Mouse (Mus musculus) frontal cortex, postnatal 14 days (tissue): ENCODE results near the gene Rassf1.

ENCODE experiments used
- DNase-seq, 2 experiments: peaks; one replicate each; pipeline ENCODE4 v3.0.0; 2022; ENCODE audit warnings: low spot score in 2 of 2

The Rassf1 gene

GRCm38 (mm10) chr9:107551117-107551889 lies at the start of gene Rassf1:
TSS of gene Rassf1 (plus strand) at chr9:107551555.
- DNase-seq = no peak

GRCm38 (mm10) chr9:107502131-107502846 lies 49.1 kb upstream of the Rassf1 start:
- DNase-seq = no peak

GRCm38 (mm10) chr9:107504662-107505537 lies 46.5 kb upstream of the Rassf1 start:
- DNase-seq = no peak

DNA sequence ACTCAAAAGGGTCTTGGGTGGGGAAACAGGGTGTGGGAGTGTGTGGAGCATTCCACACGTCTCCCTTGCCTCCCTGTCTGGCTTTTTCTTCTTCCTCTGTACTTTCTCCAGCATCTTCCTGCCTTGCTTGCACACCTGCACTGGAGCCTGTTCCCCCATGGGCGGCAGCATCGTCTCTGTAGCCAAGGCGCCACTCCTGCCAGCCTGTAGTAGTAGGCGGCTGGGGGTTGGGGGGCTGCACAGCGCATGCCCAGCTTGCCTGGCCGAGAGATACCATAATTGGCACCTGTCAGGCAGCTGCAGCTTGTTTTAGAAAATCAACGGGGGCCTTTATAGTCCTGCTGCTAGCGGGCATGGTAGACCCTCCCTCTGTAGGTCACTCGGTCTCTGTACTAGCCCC lies 43.1 kb upstream of the Rassf1 start:
- DNase-seq = peak; percentile 46 to 67

DNA sequence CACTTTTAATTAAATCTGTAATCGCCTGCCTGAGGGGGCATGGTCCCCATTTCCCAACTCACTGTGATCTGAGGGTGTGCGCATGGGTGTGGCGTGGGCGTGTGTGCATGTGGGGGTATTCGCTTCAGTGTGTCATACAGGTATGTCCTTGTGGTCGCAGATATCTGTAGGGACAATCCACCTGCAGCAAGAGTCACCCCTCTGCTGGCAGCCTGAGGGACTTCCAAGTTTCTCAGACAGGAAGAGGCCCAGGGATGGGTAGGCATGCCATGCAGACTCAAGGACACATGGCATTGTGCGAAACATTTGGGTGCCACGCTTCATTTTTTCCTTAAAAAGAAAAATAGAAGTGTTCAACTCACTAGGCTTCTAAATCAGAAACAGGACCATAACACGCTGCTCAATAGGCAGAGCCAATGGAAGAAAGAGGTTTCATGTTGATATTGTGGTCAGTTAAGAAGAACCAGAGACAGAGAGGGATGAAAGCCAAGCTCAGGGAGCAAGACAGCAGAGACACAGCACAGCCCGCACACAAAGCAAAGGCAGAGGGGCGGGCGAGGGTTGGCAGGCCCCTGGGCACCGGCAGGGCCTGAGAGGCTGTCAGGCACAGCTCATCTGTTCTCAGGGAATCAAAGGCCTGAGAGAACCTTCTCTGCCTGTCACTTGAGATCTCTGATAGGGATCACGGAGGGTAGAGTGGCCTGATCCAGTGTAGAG lies 40.8 kb upstream of the Rassf1 start:
- DNase-seq = no peak

DNA sequence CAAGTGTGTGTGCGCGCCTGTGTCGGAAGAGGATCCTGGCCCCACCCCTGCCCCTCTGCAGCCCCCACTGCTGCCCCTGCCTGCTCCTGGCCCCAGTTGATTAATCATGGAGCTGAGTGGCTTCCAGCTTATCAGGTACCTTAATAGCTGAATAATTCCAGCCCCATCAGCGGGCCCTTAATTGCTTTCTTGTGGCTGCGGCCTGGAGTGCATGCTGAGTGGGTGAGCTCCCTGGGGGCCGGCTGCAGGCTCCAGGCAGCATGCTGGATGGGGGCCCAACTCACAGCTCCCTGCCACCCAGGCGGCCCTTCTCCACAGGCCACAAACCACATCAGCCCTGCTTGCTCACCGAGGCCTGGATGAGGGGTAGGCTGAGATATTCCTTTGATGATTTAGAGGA lies 39.9 kb upstream of the Rassf1 start:
- DNase-seq = no peak

DNA sequence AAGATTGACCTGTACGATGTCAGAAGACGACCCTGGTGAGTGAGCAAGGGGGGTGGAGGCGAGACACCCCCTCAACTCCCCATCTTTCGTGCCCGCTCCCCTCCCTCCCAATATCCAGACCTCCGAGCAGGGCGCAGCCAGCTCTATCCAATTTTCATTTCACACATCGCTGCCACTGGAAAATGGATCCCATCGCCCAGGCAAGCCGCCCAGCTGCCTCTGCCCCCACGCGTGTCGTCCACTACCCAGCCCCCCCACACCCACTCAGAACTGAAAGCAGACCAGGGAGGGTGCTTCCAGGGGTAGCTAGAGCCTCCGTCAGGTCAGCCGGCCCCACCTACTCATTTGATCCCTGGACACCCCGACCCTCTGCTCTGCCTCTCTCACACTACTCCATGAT lies 39.0 kb upstream of the Rassf1 start:
- no peak for DNase-seq

- peak; percentile 75 to 91 for DNase-seq
Measured at GRCm38 (mm10) chr9:107514303-107514955, 36.9 kb upstream of the Rassf1 start.

DNA sequence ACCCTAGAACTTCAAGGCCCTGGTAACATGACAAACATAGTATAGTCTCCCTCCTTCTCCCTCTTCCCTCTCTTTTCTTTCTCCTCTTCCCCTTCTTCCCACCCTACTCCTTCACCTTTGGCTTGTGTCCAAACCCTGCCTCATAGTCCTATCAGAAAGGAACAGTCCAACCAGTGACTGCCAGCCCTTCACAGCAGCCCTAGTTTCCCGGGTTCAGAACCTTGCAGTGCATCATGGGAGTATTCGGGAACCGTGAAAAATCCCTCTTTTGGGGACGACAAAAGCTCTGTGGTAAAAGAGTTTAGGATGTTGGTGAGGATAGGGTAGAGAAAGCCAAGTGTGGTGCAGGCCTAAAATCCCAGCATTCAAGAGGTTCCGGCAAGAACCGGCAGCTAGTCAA lies 31.0 kb upstream of the Rassf1 start:
- DNase-seq = no peak

GRCm38 (mm10) chr9:107521190-107521589 lies 30.2 kb upstream of the Rassf1 start:
- DNase-seq = no peak

- no peak for DNase-seq
Measured at GRCm38 (mm10) chr9:107521711-107522399, 29.5 kb upstream of the Rassf1 start.

DNA sequence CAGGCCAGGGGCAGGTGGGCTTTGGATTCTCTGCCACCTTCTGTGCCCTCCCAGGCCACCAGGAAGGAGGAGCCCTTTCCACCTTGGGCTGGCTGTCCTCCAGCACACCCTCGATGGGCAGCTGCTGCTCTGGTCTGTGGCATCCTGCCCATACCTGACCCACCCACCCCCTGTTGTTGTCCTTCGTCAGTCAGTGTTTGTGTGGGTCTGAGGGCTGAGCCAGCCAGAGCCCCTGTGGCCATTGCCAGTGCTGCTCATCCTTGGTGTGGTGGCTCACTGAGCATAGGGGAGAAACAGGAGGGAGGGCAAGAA lies 29.0 kb upstream of the Rassf1 start:
- no peak for DNase-seq

DNA sequence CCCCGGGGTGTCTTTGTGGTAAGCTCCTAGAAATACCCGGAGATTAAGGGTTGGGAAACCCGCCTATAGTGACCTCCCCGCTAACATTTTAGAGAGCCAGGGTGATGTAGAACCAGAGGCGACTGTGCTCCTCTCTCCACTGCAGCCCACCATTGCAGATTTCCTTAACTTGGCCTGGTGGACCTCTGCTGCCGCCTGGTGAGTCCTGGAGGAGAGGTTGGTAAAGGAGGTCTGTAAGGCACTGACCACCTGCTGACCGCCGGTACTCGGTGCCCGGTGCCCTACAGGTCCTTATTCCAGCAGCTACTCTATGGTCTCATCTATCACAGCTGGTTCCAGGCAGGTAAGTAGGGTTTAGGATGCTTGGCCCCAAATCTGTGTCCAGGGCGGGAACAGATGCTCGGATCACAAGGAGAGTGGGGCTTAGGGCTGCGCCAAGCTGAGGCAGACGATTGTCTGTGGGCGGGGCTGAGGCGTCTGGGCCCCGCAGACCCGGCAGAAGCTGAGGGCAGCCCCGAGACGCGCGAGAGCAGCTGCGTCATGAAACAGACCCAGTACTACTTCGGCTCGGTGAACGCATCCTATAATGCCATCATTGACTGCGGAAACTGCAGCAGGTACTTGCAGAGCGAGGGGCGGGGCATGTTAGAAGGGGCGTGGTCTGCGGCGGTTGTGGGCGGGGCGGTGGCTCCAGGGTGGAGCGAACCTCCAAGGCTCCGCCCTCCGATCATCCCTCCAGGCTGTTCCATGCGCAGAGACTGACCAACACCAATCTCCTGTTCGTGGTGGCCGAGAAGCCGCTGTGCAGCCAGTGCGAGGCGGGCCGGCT lies 24.9 kb upstream of the Rassf1 start:
- peak in 1 of 2 experiments; percentile 78 for DNase-seq

DNA sequence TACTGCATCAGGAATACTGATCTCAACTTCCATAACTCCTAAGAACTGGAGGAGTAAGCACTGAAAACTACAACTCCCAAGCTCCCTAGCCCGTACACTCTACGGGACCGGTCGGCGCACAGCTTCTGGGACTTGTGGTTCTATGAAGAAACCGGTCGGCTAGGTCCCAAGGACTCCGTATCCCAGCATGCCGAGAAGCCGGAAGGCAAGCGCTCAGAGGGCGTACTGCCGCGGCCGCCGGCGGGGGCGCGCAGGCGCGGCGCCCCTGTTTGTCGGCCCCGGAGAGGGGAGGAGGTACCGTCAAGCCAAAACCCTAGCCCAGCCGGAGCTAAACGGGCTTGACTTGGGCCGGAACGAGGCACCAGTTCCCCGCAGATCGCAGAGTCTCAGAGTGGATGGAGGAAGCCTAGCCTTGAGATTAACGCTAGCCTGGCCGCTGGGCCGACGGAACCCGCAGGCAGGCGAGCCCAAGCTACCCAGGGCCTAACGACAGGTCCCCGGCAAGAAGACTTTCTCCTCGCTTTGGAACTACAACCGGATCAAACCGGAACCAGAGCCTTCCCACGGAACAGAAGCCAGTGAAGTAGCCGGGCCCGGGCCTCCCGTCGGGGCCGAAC lies 17.5 kb upstream of the Rassf1 start, which contains the start of gene Tmem115:
Gene Tmem115, plus strand, starts transcription at position 155 of the 617 bp plus-strand sequence.
- DNase-seq = peak; percentile 89 to 94

GRCm38 (mm10) chr9:107534408-107535202 lies 16.8 kb upstream of the Rassf1 start:
- DNase-seq = no peak

DNA sequence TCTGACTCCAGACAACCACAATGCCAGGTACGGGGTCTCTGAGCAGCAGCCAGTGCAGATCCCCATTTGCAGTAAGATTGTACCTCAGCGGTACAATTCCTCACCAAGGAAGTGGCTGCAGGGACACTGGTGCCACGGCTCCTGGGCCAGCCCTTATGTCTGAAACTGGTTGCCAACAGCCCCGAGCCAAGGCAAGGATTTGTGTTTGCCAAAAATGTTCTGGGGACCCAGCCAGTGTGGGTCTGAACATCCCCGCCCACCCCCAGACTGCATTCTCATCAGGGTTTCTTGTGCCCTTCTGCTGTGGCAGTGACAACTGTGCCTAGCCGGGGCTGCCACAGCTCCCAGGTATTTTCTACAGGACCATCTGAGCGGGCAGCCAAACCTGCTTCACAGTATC lies 13.1 kb upstream of the Rassf1 start:
- DNase-seq = no peak

GRCm38 (mm10) chr9:107538711-107539110 lies 12.6 kb upstream of the Rassf1 start:
- DNase-seq = no peak

DNA sequence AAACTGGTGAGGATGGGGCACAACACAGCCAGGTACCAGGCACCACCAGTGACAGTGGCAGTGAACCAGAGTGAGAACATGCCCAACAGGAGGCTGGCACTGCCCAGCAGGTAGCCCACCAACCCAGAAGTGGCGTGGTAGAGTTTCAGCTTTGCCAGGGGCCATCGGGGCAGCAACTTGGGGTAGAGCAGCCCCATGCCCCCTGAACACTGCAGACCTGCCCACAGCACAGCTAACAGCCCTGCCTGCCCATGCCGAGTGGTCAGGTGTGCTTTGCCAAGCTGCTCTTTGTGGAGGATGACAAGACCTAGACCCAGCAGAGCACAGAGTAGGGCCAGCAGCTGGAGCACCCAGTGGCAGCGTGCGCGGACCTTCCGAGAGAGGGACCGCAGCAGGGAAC lies 11.4 kb upstream of the Rassf1 start:
- no peak for DNase-seq
